Mouse (Mus musculus) ES-E14 (cell line): ENCODE measurements around the gene Ptpre.

ENCODE experiments used
- CHD2 ChIP-seq: IDR thresholded peaks from 2 replicates; pipeline ENCODE4 v1.6.1; 2014; ENCODE audit warnings: mild to moderate bottlenecking, low read depth, low read length, inconsistent platforms
- MAFK ChIP-seq: IDR thresholded peaks from 2 replicates; pipeline ENCODE4 v1.6.1; 2014; ENCODE audit warnings: mild to moderate bottlenecking, low read depth, low read length, inconsistent platforms; ENCODE audit not compliant: insufficient read depth
- ZC3H11A ChIP-seq: IDR thresholded peaks from 2 replicates; pipeline ENCODE4 v1.6.1; 2012; ENCODE audit warnings: low read depth, mild to moderate bottlenecking, inconsistent platforms, low read length, borderline replicate concordance
- ZNF384 ChIP-seq: IDR thresholded peaks from 2 replicates; pipeline ENCODE4 v1.6.1; 2012; ENCODE audit warnings: low read depth, low read length, inconsistent platforms

DNA sequence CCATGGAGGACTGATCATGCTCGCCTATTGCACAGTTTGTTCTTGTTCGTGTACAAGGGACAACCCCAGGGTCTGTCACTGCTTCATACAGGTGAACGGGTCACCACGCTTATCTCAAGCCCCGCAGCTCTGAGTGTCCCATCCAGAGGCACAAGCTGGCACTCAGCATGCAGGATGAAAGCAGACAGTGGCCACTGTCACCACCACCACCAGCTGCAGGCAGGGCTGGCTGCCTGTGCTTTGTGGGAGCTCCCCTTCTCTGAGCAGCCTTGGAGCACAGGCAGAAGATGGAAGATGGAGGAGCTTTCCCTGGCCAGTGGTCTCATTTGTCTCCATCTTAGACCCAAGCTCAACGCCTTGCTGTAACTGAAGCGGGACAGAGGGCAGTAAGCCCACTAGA lies 147.7 kb downstream of the Ptpre start:
- no peak for TF ChIP-seq ZNF384
- TF ChIP-seq ZC3H11A = no peak
- TF ChIP-seq MAFK = no peak
- no peak for TF ChIP-seq CHD2
